Mouse (Mus musculus): ENCODE results near the gene Psmd5.
A peak's percentile ranks its signal among the peaks of the same experiment; 100 is the strongest.

Gene Psmd5

DNA sequence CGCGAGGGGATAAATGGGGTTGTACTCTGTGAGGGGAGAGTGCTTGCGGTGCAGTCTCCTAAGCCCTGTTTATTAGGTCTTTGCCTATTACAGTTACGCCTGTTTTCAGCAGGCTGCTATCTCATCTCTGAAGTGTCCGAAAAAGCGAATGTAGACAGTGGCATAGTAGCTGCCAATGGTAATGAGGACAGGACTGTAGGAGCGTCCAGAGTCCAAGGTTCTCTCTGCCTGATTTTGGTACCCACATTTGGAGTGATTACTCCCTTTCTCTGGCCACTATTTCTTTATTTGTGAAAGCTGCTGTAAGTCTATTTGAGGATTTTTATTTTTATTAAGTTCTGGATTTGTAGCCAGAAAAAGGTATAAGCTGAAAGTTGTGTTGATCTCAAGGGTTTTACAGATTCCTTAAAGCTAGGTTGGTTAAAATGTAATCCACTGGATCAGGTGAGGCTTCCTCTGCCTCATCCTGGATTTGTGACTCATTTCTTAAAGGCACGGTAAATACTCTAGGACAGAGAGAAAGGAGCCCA is at the start of gene Psmd5:
TSS of gene Psmd5 (minus strand) at position 153 of the 530 bp plus-strand sequence.
- no peak for DNase-seq (ENCODE audit: low read depth)

- no peak for DNase-seq (ENCODE audit: low read depth)
These were observed 48.0 kb upstream of the Psmd5 start for GRCm38 (mm10) chr2:34922729-34923128.

GRCm38 (mm10) chr2:34920144-34920543 is 45.4 kb upstream of the Psmd5 start:
- no peak for DNase-seq (ENCODE audit: low read depth)

GRCm38 (mm10) chr2:34915103-34915502 is 40.3 kb upstream of the Psmd5 start:
- no peak for DNase-seq (ENCODE audit: low read depth)

GRCm38 (mm10) chr2:34914823-34915082 is 40.0 kb upstream of the Psmd5 start:
- DNase-seq (ENCODE audit: low read depth), result no peak

GRCm38 (mm10) chr2:34914069-34914822 is 39.5 kb upstream of the Psmd5 start:
- peak; percentile 78 for DNase-seq (ENCODE audit: low read depth)

- peak; percentile 77 for DNase-seq (ENCODE audit: low read depth)
These were observed 38.7 kb upstream of the Psmd5 start, which contains the start of gene Phf19 for GRCm38 (mm10) chr2:34913218-34914068. Gene Phf19, minus strand, starts transcription at chr2:34914026.

- DNase-seq (ENCODE audit: low read depth), result no peak
These were observed 37.8 kb upstream of the Psmd5 start for GRCm38 (mm10) chr2:34912613-34913012.

DNA sequence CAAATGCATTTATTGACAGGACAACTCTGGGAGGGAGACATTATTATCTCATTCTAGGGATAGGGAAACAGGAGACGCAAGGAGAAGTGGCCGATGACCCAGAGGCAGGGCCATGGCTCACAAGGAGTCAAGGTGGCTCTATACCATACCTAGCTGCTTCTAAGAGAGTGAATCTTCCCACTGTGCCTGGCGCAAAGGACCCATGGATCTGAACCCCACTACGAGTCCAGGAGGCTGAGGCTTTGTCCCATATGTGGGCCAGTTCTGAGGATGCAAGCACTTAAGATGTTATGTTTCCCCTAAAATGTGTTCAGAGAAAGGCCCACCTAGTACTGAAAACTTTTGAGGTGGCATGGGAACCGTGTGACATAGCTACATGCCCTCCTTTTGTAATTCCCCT is 37.1 kb upstream of the Psmd5 start:
- no peak for DNase-seq (ENCODE audit: low read depth)

GRCm38 (mm10) chr2:34909719-34910118 is 35.0 kb upstream of the Psmd5 start:
- no peak for DNase-seq (ENCODE audit: low read depth)

- DNase-seq (ENCODE audit: low read depth), result peak; percentile 72
These were observed 32.3 kb upstream of the Psmd5 start for GRCm38 (mm10) chr2:34906861-34907604.

- DNase-seq (ENCODE audit: low read depth), result no peak
These were observed 31.7 kb upstream of the Psmd5 start for GRCm38 (mm10) chr2:34906426-34906825.

- DNase-seq (ENCODE audit: low read depth), result peak; percentile 100
These were observed 30.2 kb upstream of the Psmd5 start for GRCm38 (mm10) chr2:34904849-34905542.

- DNase-seq (ENCODE audit: low read depth), result no peak
These were observed 29.1 kb upstream of the Psmd5 start for GRCm38 (mm10) chr2:34903652-34904405.

GRCm38 (mm10) chr2:34903191-34903590 is 28.4 kb upstream of the Psmd5 start:
- no peak for DNase-seq (ENCODE audit: low read depth)

DNA sequence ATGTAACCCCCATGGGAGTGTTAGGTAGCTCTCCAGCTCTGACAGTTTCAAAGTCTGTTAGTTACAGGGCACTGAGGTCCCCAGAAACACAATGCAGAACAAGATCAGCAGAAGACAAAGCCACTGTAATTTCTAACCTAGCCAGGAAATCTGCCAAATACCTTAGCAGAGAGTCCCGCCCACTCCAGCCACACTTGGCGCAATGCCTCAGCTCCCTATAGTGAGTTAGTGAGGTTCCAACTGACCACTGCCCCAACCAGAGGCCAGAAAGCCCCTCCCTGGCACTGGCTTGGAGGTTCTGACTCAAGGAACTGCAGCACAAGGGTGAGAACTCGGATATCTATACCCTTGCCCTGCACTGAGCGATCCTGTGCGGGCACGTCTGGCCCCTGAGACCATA is 28.0 kb upstream of the Psmd5 start:
- no peak for DNase-seq (ENCODE audit: low read depth)

DNA sequence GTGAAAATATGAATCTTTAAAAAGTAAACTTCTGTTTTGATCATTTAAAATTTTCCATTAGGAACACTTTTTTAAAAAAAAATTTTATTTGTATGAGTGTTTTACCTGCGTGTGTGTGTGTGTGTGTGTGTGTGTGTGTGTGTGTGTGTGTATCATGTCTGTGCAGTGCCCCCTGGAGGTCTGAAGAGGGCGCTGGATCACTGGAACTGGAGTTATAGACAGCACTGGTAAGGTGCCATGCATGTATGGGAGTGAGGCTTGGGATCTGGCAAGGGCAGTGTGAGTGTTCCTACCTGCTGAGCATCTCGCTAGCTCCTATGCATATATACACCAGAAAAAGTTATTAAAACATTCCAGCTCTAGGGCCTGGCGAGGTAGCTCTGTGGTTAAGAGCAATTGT is 27.0 kb upstream of the Psmd5 start:
- peak; percentile 20 for DNase-seq (ENCODE audit: low read depth)

DNA sequence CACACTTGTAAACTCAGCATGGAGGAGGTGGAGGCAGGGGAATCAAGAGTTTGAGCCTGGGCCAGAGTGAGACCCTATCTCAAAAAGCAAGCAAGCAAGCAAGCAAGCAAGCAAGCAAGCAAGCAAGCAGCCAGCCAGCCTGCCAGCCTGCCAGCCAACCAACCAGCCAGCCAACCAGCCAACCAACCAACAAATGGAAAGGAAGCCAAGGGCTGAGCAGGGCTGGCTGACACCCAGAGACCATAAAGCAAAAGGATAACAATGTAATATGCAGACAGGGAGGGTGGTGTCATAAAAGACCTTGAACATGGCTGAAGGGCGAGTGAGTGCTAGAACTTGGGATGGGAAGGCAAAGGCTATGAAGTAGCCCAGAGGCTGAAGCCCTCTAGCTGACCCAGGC is 25.6 kb upstream of the Psmd5 start:
- no peak for DNase-seq (ENCODE audit: low read depth)

- no peak for DNase-seq (ENCODE audit: low read depth)
These were observed 24.9 kb upstream of the Psmd5 start for GRCm38 (mm10) chr2:34899682-34900081.

GRCm38 (mm10) chr2:34897820-34898219 is 23.1 kb upstream of the Psmd5 start:
- peak; percentile 72 for DNase-seq (ENCODE audit: low read depth)

- DNase-seq (ENCODE audit: low read depth), result no peak
These were observed 22.2 kb upstream of the Psmd5 start for GRCm38 (mm10) chr2:34896821-34897460.

Measured in induced T-regulatory cell, adult 2 months (primary cell).